Mouse (Mus musculus): ENCODE data around the gene Il20rb.

DNA sequence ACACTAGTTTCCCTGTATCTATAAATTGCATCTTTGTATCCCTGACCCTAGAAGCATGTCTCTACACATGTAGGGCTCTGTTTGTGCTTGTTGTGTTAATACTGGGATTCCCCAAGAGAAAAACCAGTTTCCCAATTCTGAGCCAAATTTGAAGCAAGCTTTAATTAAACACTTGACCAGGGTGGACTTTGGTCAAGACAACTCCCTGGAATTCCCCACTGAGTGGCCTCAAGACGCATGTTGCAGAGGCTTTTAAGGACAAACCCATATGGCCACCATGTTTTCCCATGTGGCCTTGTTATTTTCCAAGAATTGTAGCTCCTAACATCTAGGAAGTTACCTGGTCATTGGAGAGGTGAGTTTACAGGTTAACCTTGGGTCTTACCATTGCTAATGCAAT is 12.5 kb downstream of the Il20rb start:
- TF ChIP-seq CTCF (IDR thresholded peaks at IDR 0.05; ENCODE audit: low read depth) (no peak), EP300 (IDR thresholded peaks at IDR 0.05; ENCODE audit: low read depth) (no peak)
